In genomic region chr1:182982995-182983394, GRCm38 (mm10) we compare ENCODE assay signal across 8 mouse cellular contexts. TPM values are rescaled to one million over a fixed set of nuclear protein-coding genes. Genes with fewer than 3 reads are reported as not detected.
A peak's percentile ranks its signal among the peaks of the same experiment; 100 is the strongest.
DNase-seq lines count a peak whose midpoint lies in the region; ATAC-seq lines count a peak whose summit lies in the region.

No protein-coding gene starts in this region.

- peak overlapping the region; percentile 24 for H3K4me3 ChIP-seq in hindbrain, embryonic 16.5 days (ENCODE audit: low read length)

- peaks cover 6% of the 10 kb centered on the region for H3K4me1 ChIP-seq in hindbrain, embryonic 16.5 days (ENCODE audit: control insufficient read depth, insufficient read depth, low read depth, low read length)

- H3K9ac ChIP-seq in hindbrain, embryonic 16.5 days (ENCODE audit: low read depth, low read length), result peak overlapping the region; percentile 15

- peak overlapping the region; percentile 9; the same call in 1 of the 2 replicates for H3K27ac ChIP-seq in hindbrain, embryonic 16.5 days (ENCODE audit: low read depth, low read length)

- H3K9me3 ChIP-seq in hindbrain, embryonic 16.5 days (ENCODE audit: control insufficient read depth, low read length), result no peaks in the 10 kb centered on the region

- peak; percentile 95 for ATAC-seq in hindbrain, embryonic 16.5 days

- DNase-seq in R1 (ENCODE audit: low read depth, low spot score), result peak; percentile 93
- peak; percentile 89 to 96 for DNase-seq in cerebellum, postnatal 14 days
- DNase-seq in gastrocnemius, adult 18-20 months (ENCODE audit: low spot score), result peak; percentile 87
- peak; percentile 79 for DNase-seq in left cerebral cortex, adult 11 months (ENCODE audit: low spot score)
- DNase-seq in lung, postnatal 36 days, result peak; percentile 92
- peak; percentile 96 for DNase-seq in retina, embryonic 14.5 days (ENCODE audit: low spot score)
- DNase-seq in thymus, postnatal 36 days, result peak; percentile 74 to 79

- H3K27me3 ChIP-seq in hindbrain, embryonic 16.5 days (replicated peaks; ENCODE audit: control insufficient read depth, insufficient read depth, low read length), result no peaks in the 10 kb centered on the region

- under 1% methylated on average over 12 of the region's 15 CpGs for WGBS in hindbrain, embryonic 16.5 days

- peak overlapping the region; percentile 53 for H3K4me2 ChIP-seq in hindbrain, embryonic 16.5 days (ENCODE audit: low read length)

- no peaks in the 10 kb centered on the region for H3K36me3 ChIP-seq in hindbrain, embryonic 16.5 days (ENCODE audit: control insufficient read depth, insufficient read depth, low read length)

RNA-seq across cellular contexts. Expression of gene Tlr5, which starts 28.4 kb away (rescaled TPM):
- total RNA-seq in gastrocnemius, adult 18-20 months (2021), result 1 to 10 TPM in 1 of 2 experiments, under 1 TPM in 1; 0.78 to 1.0 TPM
- 0.19 and 0.60 TPM in 2 replicates for polyA plus RNA-seq in hindbrain, embryonic 16.5 days (2015; fragmentation: Nextera tagmentation; extraction: Ambion mirVana)

Comparison
In these comparisons a context has a peak if more than half of its experiments do, and no peak if none do; other contexts are left out.
1. Peak in every context shown above with its lines: DNase-seq, ATAC-seq, H3K4me3 ChIP-seq and H3K27ac ChIP-seq.